Mouse (Mus musculus): Measurements from ENCODE around the gene Dhodh.
A peak's percentile ranks its signal among the peaks of the same experiment; 100 is the strongest.

Gene Dhodh

GRCm38 (mm10) chr8:109584830-109585229 lies 23.6 kb downstream of the Dhodh start:
- no peak for DNase-seq

GRCm38 (mm10) chr8:109584293-109584692 lies 24.2 kb downstream of the Dhodh start:
- no peak for DNase-seq

GRCm38 (mm10) chr8:109578900-109579301 lies 29.6 kb downstream of the Dhodh start, which contains the start of gene Hp:
Hp (minus strand) TSS chr8:109579172.
- DNase-seq, result no peak

- no peak for DNase-seq
Observed at GRCm38 (mm10) chr8:109576311-109576710, 32.2 kb downstream of the Dhodh start.

GRCm38 (mm10) chr8:109571139-109571538 lies 37.3 kb downstream of the Dhodh start:
- DNase-seq, result no peak

- DNase-seq, result peak; percentile 97 to 99
Observed at GRCm38 (mm10) chr8:109565498-109566333, 42.8 kb downstream of the Dhodh start, which contains the start of the genes Dhx38 and Txnl4b. Dhx38 (minus strand) TSS chr8:109565861. Txnl4b (plus strand) TSS chr8:109565892.

- DNase-seq, result no peak
Observed at GRCm38 (mm10) chr8:109564766-109565165, 43.7 kb downstream of the Dhodh start.

- no peak for DNase-seq
Observed at GRCm38 (mm10) chr8:109563881-109564280, 44.6 kb downstream of the Dhodh start.

GRCm38 (mm10) chr8:109551663-109552062 lies 56.8 kb downstream of the Dhodh start:
- no peak for DNase-seq

- no peak for DNase-seq
Observed at GRCm38 (mm10) chr8:109544049-109544448, 64.4 kb downstream of the Dhodh start.

- no peak for DNase-seq
Observed at GRCm38 (mm10) chr8:109542748-109543519, 65.5 kb downstream of the Dhodh start.

GRCm38 (mm10) chr8:109542165-109542564 lies 66.3 kb downstream of the Dhodh start:
- no peak for DNase-seq
